Mouse (Mus musculus): Measurements from ENCODE around the gene Pop5.

Pop5 gene

GRCm38 (mm10) chr5:115266340-115266739 is 30.7 kb downstream of the Pop5 start:
- no peak for DNase-seq (ENCODE audit: low spot score)

GRCm38 (mm10) chr5:115266787-115267468 is 31.3 kb downstream of the Pop5 start:
- no peak for DNase-seq (ENCODE audit: low spot score)

GRCm38 (mm10) chr5:115267469-115268045 is 31.9 kb downstream of the Pop5 start:
- DNase-seq (ENCODE audit: low spot score): no peak

GRCm38 (mm10) chr5:115268266-115268665 is 32.6 kb downstream of the Pop5 start:
- DNase-seq (ENCODE audit: low spot score): no peak

DNA sequence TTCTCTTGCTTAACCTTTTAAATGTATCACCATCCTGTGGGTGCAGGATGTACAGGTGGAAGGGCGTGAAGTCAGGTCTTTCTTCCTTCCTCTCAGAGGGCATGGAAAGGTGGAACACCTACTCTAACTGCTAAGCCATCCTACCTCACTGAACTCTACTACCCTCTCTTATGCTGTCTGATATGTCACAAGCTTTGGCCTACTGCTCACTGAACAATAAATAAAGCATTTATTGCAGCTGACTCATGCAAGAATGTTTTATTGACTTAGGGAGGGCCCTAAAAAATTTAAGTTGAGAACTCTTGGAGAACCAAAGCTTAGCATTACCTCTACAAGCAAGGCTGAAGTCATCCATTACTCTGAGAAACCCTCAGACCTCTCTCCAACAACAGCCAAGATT is 34.3 kb downstream of the Pop5 start:
- no peak for DNase-seq (ENCODE audit: low spot score)

- peak; percentile 52 for DNase-seq (ENCODE audit: low spot score)
These were observed 36.5 kb downstream of the Pop5 start for GRCm38 (mm10) chr5:115271931-115272811.

DNA sequence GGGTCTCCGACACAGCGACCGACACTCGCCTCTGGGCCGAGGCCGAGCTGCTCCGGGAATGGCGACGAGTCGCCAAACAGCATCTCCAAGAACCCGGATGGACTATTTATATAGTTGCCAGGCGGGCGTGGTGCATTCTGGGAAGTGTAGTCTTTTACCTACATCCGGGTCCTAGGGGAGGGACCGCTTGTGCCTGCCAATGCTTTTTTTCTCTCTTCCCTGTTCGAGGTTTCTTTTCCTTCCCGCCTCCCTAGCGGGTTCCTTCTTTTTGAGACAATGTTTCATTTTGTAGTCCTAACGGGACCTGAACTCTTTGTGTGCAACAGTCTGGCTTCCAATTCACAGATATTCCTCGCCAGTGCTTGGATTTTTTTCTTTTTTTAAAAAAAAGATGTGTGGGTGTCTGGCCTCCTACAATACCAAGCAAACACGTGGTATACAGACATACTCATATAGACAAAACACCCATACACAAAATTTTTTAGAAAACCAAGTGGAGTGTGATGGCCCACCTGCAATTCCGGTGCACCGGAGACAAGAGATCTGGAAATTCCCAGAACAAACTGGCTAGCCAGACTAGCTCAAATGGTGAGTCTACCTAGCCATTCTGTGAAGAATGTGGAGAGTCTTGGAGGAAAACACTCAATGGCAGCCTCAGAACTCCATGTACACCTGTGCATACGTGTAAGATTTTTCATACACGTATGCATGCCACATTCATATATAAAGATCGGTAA is 37.3 kb downstream of the Pop5 start, which contains the start of gene Rnf10:
Gene Rnf10 (minus strand): TSS at position 87 of the 737 bp plus-strand sequence.
- peak; percentile 98 for DNase-seq (ENCODE audit: low spot score)

GRCm38 (mm10) chr5:115273549-115274135 is 38.0 kb downstream of the Pop5 start:
- peak; percentile 33 for DNase-seq (ENCODE audit: low spot score)

DNA sequence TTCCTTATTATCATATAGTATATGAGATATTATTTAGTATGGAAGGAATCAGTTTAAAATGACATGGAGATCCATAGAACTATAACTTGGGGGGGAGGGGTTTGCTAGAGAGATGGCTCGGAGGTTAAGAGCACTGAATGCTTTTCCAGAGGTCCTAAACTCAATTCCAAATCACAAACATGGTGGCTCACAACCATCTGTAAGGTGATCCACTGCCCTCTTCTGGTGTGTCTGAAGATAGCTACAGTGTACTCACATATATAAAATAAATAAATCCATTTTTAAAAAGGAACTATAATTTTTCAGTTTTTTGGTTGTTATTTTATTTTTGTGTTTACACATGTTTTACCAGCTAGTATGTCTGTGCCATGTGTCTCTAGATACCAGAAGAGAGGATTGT is 38.7 kb downstream of the Pop5 start:
- DNase-seq (ENCODE audit: low spot score): no peak

DNA sequence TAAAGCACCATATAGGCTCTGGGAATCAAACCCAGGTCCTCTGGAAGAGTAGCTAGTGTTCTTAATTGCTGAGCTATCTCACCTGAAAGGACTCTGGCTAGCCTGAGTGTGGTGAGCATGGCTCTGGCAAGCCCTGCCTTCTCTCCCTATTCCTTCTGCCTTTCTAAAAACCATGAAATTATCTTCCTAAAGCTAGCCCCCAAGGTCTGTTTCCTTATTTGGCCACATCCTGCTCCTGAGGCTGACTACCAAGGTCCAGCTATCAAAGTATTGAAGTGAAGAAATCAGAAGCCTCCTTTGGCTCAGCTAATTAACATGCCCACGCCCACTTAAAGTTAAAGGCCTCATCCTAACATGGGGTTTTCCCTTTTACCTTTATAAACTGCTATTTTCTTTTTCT is 39.1 kb downstream of the Pop5 start:
- no peak for DNase-seq (ENCODE audit: low spot score)

GRCm38 (mm10) chr5:115275998-115276397 is 40.4 kb downstream of the Pop5 start:
- DNase-seq (ENCODE audit: low spot score): no peak

GRCm38 (mm10) chr5:115278053-115278452 is 42.4 kb downstream of the Pop5 start:
- DNase-seq (ENCODE audit: low spot score): no peak

DNA sequence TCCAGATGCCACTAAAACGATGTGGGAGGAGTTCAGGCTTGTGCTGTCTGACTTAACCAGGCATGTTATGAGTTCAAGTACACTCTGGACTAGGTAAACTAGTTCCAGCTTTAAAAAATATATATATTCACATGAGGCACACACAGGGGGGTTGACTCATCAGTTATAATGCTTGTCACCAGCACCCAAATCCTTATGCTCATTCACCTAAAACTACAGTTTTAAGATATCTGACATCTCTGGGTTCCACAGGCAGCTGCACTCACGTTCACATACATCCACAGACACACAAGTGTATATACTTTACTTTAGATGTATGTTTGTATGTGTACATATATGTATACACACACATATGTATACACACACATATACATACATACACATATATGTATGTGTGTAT is 43.1 kb downstream of the Pop5 start:
- DNase-seq (ENCODE audit: low spot score): no peak

DNA sequence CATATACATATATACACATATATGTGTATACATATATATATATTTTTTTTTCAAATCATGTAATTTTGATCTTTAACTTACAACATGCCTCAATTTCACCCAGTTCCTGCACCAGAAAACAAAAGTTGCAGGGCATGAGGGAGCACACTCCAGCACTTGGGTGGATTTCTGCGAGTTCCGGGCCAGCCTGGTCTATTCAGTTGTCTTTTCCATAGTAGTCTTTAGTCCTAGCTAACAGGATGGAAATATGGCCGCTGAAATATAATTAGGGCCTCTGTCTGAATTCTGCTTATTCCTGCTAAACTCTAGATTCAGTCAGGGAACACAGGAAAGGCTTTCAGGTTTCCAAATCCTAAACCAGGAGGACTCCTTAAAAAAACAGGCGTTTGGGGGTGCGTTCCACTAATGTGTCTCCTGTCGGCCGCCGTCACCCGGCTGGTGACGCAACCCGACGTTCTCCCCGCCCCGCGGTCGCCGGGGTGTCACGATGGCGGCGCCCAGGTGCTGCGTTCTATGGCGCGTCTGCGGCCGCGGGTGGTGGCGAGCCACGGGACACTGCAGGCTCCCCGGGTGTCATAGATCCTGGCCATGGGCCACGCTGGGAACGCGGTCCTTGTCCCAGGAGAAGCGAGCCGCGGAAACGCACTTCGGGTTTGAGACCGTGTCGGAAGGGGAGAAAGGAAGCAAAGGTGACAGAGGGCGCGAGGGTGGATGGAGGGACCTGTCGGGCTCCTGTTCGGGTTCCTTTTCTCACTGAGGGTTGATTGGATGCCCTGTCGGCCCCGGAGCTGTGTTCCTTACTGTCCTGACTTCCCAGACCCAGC is 43.8 kb downstream of the Pop5 start, which contains the start of gene Coq5:
Gene Coq5 (plus strand): TSS at position 441 of the 824 bp plus-strand sequence.
- peak; percentile 81 for DNase-seq (ENCODE audit: low spot score)

DNA sequence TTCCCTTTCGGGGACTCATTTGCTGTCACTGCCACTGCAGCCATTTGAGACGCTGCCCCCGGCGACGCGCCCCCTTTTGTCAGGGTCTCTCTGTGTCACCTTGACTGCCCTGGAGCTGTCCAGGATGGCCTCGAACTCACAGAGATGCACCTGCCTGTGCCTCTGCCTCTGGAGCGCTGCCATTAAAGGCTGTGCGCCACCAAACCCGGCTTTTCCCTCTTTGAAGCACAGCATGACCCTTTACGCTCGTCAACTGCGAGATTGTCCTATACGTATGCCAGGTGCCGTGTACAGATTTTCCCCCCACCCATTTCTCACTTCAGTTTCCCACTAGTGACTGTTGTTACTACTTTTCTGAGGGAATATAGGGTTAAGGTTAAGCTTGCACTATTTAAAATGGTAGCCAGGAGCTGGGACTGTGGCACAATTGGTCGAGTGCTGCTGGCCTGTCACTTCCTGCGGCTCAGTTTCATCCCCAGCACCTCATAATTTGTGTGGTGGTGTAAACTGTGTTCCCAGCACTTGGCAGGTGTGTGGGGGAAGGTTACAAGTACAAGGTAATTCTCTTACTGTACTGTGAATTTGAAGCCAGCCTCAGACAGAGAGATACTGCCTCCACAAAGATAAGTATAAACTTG is 44.5 kb downstream of the Pop5 start:
- peak; percentile 31 for DNase-seq (ENCODE audit: low spot score)

DNA sequence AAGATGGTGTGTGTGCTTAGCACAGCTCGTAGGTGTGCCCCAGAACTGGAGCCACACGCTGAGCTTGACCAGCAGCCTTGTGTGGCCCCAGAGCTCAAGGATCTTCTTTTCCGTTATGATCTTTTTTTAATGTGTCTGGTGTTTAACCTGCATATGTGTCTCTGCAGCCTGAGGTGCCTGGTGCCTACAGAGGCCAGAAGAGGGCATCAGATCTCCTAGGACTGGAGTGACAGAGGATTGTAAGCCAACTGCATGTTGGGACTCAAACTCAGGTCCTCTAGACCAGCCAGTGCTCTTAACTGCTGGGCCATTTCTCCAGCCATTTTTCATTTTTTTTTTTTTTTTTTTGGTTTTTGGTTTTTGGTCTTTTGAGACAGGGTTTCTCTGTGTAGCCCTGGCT is 49.1 kb downstream of the Pop5 start:
- DNase-seq (ENCODE audit: low spot score): peak; percentile 27

- no peak for DNase-seq (ENCODE audit: low spot score)
These were observed 58.5 kb downstream of the Pop5 start for GRCm38 (mm10) chr5:115294173-115294572.
